Mouse (Mus musculus): ENCODE measurements around the gene Cyp2e1. TPM values are rescaled to one million over a fixed set of nuclear protein-coding genes. Genes with fewer than 3 reads are reported as not detected.

Cyp2e1 gene
- polyA plus RNA-seq, 1 experiment = not detected

DNA sequence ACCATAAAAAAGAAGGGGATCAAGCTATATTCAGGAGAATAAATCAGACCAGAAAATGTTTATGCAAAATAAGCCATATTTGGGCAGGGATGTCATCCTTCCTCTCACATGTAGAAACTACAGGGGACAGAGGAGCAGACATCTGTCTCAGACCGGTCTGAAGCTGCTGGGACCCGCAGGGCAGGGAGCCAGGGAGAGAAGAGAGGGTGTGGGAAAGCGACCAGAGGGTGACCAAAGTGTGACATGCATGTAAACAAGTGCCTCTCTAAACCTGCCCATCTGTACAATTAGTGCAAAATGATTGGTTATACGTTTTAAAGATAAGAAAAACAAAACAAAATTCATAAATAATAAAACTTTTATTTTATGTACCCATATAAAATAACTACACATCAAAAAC is 56.6 kb downstream of the Cyp2e1 start:
- Histone ChIP-seq H3K36me3 (ENCODE audit: control insufficient read depth, insufficient read depth, low read length, poor library complexity, severe bottlenecking) (peaks cover 10% of the 10 kb centered on the region), H3K9me3 (replicated peaks; ENCODE audit: control insufficient read depth, insufficient read depth, low read length, poor library complexity, severe bottlenecking) (no peaks in the 10 kb centered on the region), H3K4me1 (ENCODE audit: control insufficient read depth, insufficient read depth, low read length) (peaks cover 1% of the 10 kb centered on the region), H3K9ac (ENCODE audit: low read depth, poor library complexity, severe bottlenecking) (no peak overlapping the region), H3K4me3 (ENCODE audit: low read depth, low read length) (no peak overlapping the region), H3K27me3 (ENCODE audit: control insufficient read depth, insufficient read depth, low read length, poor library complexity, severe bottlenecking) (no peaks in the 10 kb centered on the region), H3K27ac (ENCODE audit: insufficient read depth, low read length) (no peak overlapping the region)
- TF ChIP-seq CTCF (IDR thresholded peaks at IDR 0.05; ENCODE audit: low read depth, low read length) (no peak), EP300 (IDR thresholded peaks at IDR 0.05; ENCODE audit: insufficient read depth, low read depth, low read length) (no peak), POLR2A (IDR thresholded peaks at IDR 0.05; ENCODE audit: insufficient read depth, low read length) (no peak)

DNA sequence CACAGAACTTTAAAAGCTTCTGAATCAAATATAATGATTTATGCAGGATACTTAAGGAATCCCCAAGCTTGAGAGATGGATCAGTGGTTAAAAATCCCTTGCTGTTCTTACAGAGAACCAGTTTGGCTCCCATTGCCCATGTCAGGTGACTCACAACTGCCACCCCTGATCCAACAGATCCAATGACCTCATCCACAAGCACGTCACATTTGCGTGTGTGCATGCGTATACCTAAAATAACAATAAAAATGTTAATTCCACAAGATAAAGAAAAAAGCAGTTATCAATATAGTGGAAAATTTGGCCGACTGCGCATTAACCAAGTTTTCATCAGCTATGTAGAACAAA is 57.7 kb downstream of the Cyp2e1 start:
- no peaks in the 10 kb centered on the region for H3K9me3 ChIP-seq (replicated peaks; ENCODE audit: control insufficient read depth, insufficient read depth, low read length, poor library complexity, severe bottlenecking)
- peaks cover 10% of the 10 kb centered on the region for H3K36me3 ChIP-seq (ENCODE audit: control insufficient read depth, insufficient read depth, low read length, poor library complexity, severe bottlenecking)
- peak overlapping the region; percentile 12; the same call in 1 of the 2 replicates for H3K27ac ChIP-seq (ENCODE audit: insufficient read depth, low read length)
- peak overlapping the region; percentile 94 for H3K4me3 ChIP-seq (ENCODE audit: low read depth, low read length)
- H3K4me1 ChIP-seq (ENCODE audit: control insufficient read depth, insufficient read depth, low read length) = peaks cover 1% of the 10 kb centered on the region
- H3K27me3 ChIP-seq (ENCODE audit: control insufficient read depth, insufficient read depth, low read length, poor library complexity, severe bottlenecking) = no peaks in the 10 kb centered on the region
- TF ChIP-seq CTCF (IDR thresholded peaks at IDR 0.05; ENCODE audit: low read depth, low read length) = no peak
- TF ChIP-seq POLR2A (IDR thresholded peaks at IDR 0.05; ENCODE audit: insufficient read depth, low read length) = no peak
- no peak for TF ChIP-seq EP300 (IDR thresholded peaks at IDR 0.05; ENCODE audit: insufficient read depth, low read depth, low read length)
- peak overlapping the region; percentile 59 for H3K9ac ChIP-seq (ENCODE audit: low read depth, poor library complexity, severe bottlenecking)

DNA sequence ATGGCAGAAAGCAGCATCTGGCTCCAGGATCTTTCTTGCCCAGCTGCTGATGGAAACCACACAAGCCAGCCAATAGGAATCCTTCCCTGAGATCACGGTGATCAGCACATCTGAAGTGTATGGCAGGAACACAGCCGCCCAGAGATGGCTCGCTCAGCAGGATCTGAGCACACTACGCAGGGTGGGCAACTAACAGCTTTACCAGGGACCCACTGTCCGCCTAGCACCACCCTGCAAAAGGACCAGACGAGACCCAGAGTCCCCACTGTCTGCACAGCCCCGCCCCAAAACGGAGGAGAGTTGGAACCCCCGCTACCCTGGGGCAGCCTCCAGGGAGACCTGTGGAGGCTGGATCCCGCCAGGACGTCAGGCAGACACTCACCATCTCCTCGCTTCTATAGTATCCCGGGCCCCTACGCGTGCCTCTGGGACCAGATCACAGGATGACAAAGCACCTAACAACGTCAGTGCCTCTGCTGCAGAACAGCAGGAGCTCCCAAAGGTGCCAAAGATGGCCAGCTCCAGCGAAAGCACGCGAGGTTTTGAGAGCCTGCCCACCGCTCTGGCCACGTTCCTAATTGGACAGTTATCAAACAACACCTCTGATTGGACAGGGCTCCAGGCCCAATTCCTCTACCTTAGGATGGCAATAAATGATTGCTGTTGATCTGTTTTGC is 58.3 kb downstream of the Cyp2e1 start, which contains the start of gene Zfp941:
Gene Zfp941, minus strand, starts transcription at position 526 of the 677 bp plus-strand sequence.
- H3K27me3 ChIP-seq (ENCODE audit: control insufficient read depth, insufficient read depth, low read length, poor library complexity, severe bottlenecking) = no peaks in the 10 kb centered on the region
- H3K36me3 ChIP-seq (ENCODE audit: control insufficient read depth, insufficient read depth, low read length, poor library complexity, severe bottlenecking) = peaks cover 10% of the 10 kb centered on the region
- peak; percentile 59 for TF ChIP-seq POLR2A (IDR thresholded peaks at IDR 0.05; ENCODE audit: insufficient read depth, low read length)
- 0 out of 2 replicates have a peak, but pooled peaks have one; percentile 15 for TF ChIP-seq EP300 (IDR thresholded peaks at IDR 0.05; ENCODE audit: insufficient read depth, low read depth, low read length)
- no peak for TF ChIP-seq CTCF (IDR thresholded peaks at IDR 0.05; ENCODE audit: low read depth, low read length)
- no peaks in the 10 kb centered on the region for H3K9me3 ChIP-seq (replicated peaks; ENCODE audit: control insufficient read depth, insufficient read depth, low read length, poor library complexity, severe bottlenecking)
- H3K27ac ChIP-seq (ENCODE audit: insufficient read depth, low read length) = peak within 1 kb of the TSS; percentile 12; the same call in 1 of the 2 replicates
- H3K4me3 ChIP-seq (ENCODE audit: low read depth, low read length) = peak within 1 kb of the TSS; percentile 94
- peak within 1 kb of the TSS; percentile 59 for H3K9ac ChIP-seq (ENCODE audit: low read depth, poor library complexity, severe bottlenecking)
- peaks cover 1% of the 10 kb centered on the region for H3K4me1 ChIP-seq (ENCODE audit: control insufficient read depth, insufficient read depth, low read length)

DNA sequence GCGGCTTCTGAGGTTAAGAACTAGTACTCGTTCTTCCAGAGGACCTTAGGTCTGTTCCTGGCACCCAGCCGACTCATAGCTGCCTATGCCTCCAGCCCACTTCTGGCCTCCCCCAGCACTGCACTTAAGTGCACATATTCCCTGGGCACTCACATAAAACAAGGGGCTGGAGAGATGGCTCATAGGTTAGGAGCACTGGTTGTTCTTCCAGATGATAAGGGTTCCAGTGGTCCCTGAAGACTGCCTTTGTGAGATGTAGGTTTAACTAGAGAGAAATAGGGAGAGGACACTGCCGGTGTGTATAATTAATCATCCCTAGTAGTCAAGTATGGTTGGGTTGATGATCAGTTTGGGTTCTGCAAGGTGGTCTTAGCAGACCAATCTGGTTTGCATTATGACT is 59.2 kb downstream of the Cyp2e1 start:
- Histone ChIP-seq H3K9ac (ENCODE audit: low read depth, poor library complexity, severe bottlenecking) (no peak overlapping the region), H3K27ac (ENCODE audit: insufficient read depth, low read length) (no peak overlapping the region), H3K4me3 (ENCODE audit: low read depth, low read length) (no peak overlapping the region), H3K4me1 (ENCODE audit: control insufficient read depth, insufficient read depth, low read length) (peaks cover 1% of the 10 kb centered on the region), H3K9me3 (replicated peaks; ENCODE audit: control insufficient read depth, insufficient read depth, low read length, poor library complexity, severe bottlenecking) (no peaks in the 10 kb centered on the region), H3K27me3 (ENCODE audit: control insufficient read depth, insufficient read depth, low read length, poor library complexity, severe bottlenecking) (no peaks in the 10 kb centered on the region), H3K36me3 (ENCODE audit: control insufficient read depth, insufficient read depth, low read length, poor library complexity, severe bottlenecking) (peaks cover 5% of the 10 kb centered on the region)
- TF ChIP-seq EP300 (IDR thresholded peaks at IDR 0.05; ENCODE audit: insufficient read depth, low read depth, low read length) (no peak), CTCF (IDR thresholded peaks at IDR 0.05; ENCODE audit: low read depth, low read length) (no peak), POLR2A (IDR thresholded peaks at IDR 0.05; ENCODE audit: insufficient read depth, low read length) (no peak)

Other genes starting within 250 kb of the Cyp2e1 start
- gene Olfr538, start 195.9 kb upstream of the Cyp2e1 start, polyA plus RNA-seq (2011; ENCODE audit: insufficient read depth, insufficient read length, low read depth, missing spikeins) = not detected in 2 replicates
- 0.07 TPM in 1 of 2 replicates, not detected in the other for gene Olfr46, start 162.5 kb upstream of the Cyp2e1 start, polyA plus RNA-seq (2011; ENCODE audit: insufficient read depth, insufficient read length, low read depth, missing spikeins)
- gene Olfr61, start 134.8 kb upstream of the Cyp2e1 start, polyA plus RNA-seq (2011; ENCODE audit: insufficient read depth, insufficient read length, low read depth, missing spikeins) = not detected in 2 replicates
- not detected in 2 replicates for gene Olfr53, start 117.3 kb upstream of the Cyp2e1 start, polyA plus RNA-seq (2011; ENCODE audit: insufficient read depth, insufficient read length, low read depth, missing spikeins)
- 0.17 and 0.48 TPM in 2 replicates for gene Olfr539, start 103.8 kb upstream of the Cyp2e1 start, polyA plus RNA-seq (2011; ENCODE audit: insufficient read depth, insufficient read length, low read depth, missing spikeins)
- gene Olfr45, start 81.8 kb upstream of the Cyp2e1 start, polyA plus RNA-seq (2011; ENCODE audit: insufficient read depth, insufficient read length, low read depth, missing spikeins) = not detected in 2 replicates
- not detected in 2 replicates for gene Olfr541, start 66.5 kb upstream of the Cyp2e1 start, polyA plus RNA-seq (2011; ENCODE audit: insufficient read depth, insufficient read length, low read depth, missing spikeins)
- 3.7 and 3.9 TPM in 2 replicates for gene Syce1, start 24.1 kb downstream of the Cyp2e1 start, polyA plus RNA-seq (2011; ENCODE audit: insufficient read depth, insufficient read length, low read depth, missing spikeins)
- gene Zfp941, start 58.4 kb downstream of the Cyp2e1 start, polyA plus RNA-seq (2011; ENCODE audit: insufficient read depth, insufficient read length, low read depth, missing spikeins) = 14.5 and 23.4 TPM in 2 replicates
- 13.1 and 15.2 TPM in 2 replicates for gene Urah, start 71.3 kb downstream of the Cyp2e1 start, polyA plus RNA-seq (2011; ENCODE audit: insufficient read depth, insufficient read length, low read depth, missing spikeins)
- not detected in 2 replicates for gene Scgb1c1, start 81.8 kb downstream of the Cyp2e1 start, polyA plus RNA-seq (2011; ENCODE audit: insufficient read depth, insufficient read length, low read depth, missing spikeins)
- not detected in 2 replicates for gene Odf3, start 84.1 kb downstream of the Cyp2e1 start, polyA plus RNA-seq (2011; ENCODE audit: insufficient read depth, insufficient read length, low read depth, missing spikeins)
- gene Gm45785, start 92.6 kb downstream of the Cyp2e1 start, polyA plus RNA-seq (2011; ENCODE audit: insufficient read depth, insufficient read length, low read depth, missing spikeins) = not detected in 2 replicates
- 23.3 and 26.3 TPM in 2 replicates for gene Ric8a, start 93.2 kb downstream of the Cyp2e1 start, polyA plus RNA-seq (2011; ENCODE audit: insufficient read depth, insufficient read length, low read depth, missing spikeins)
- 14.0 and 18.3 TPM in 2 replicates for gene Bet1l, start 93.8 kb downstream of the Cyp2e1 start, polyA plus RNA-seq (2011; ENCODE audit: insufficient read depth, insufficient read length, low read depth, missing spikeins)
- gene Psmd13, start 118.2 kb downstream of the Cyp2e1 start, polyA plus RNA-seq (2011; ENCODE audit: insufficient read depth, insufficient read length, low read depth, missing spikeins) = 246 and 251 TPM in 2 replicates
- 17.4 and 17.9 TPM in 2 replicates for gene Sirt3, start 118.6 kb downstream of the Cyp2e1 start, polyA plus RNA-seq (2011; ENCODE audit: insufficient read depth, insufficient read length, low read depth, missing spikeins)
- not detected in 2 replicates for gene Cox8b, start 136.7 kb downstream of the Cyp2e1 start, polyA plus RNA-seq (2011; ENCODE audit: insufficient read depth, insufficient read length, low read depth, missing spikeins)
- not detected in 2 replicates for gene Nlrp6, start 157.2 kb downstream of the Cyp2e1 start, polyA plus RNA-seq (2011; ENCODE audit: insufficient read depth, insufficient read length, low read depth, missing spikeins)
- 9.4 and 9.7 TPM in 2 replicates for gene Pgghg, start 177.7 kb downstream of the Cyp2e1 start, polyA plus RNA-seq (2011; ENCODE audit: insufficient read depth, insufficient read length, low read depth, missing spikeins)
- gene Ifitm5, start 186.6 kb downstream of the Cyp2e1 start, polyA plus RNA-seq (2011; ENCODE audit: insufficient read depth, insufficient read length, low read depth, missing spikeins) = 1.8 and 3.9 TPM in 2 replicates
- gene Gm45717, start 192.2 kb downstream of the Cyp2e1 start, polyA plus RNA-seq (2011; ENCODE audit: insufficient read depth, insufficient read length, low read depth, missing spikeins) = 3.1 TPM in 1 of 2 replicates, not detected in the other
- 720 and 786 TPM in 2 replicates for gene Ifitm2, start 192.2 kb downstream of the Cyp2e1 start, polyA plus RNA-seq (2011; ENCODE audit: insufficient read depth, insufficient read length, low read depth, missing spikeins)
- gene Ifitm1, start 203.5 kb downstream of the Cyp2e1 start, polyA plus RNA-seq (2011; ENCODE audit: insufficient read depth, insufficient read length, low read depth, missing spikeins) = 501 and 504 TPM in 2 replicates
- 410 and 433 TPM in 2 replicates for gene Ifitm3, start 247.0 kb downstream of the Cyp2e1 start, polyA plus RNA-seq (2011; ENCODE audit: insufficient read depth, insufficient read length, low read depth, missing spikeins)